Mouse (Mus musculus): ENCODE measurements around the gene Pappa2. TPM values are rescaled to one million over a fixed set of nuclear protein-coding genes. Genes with fewer than 3 reads are reported as not detected.

Gene Pappa2
- polyA plus RNA-seq, 1 experiment from 2014 or later: 1.1 TPM

DNA sequence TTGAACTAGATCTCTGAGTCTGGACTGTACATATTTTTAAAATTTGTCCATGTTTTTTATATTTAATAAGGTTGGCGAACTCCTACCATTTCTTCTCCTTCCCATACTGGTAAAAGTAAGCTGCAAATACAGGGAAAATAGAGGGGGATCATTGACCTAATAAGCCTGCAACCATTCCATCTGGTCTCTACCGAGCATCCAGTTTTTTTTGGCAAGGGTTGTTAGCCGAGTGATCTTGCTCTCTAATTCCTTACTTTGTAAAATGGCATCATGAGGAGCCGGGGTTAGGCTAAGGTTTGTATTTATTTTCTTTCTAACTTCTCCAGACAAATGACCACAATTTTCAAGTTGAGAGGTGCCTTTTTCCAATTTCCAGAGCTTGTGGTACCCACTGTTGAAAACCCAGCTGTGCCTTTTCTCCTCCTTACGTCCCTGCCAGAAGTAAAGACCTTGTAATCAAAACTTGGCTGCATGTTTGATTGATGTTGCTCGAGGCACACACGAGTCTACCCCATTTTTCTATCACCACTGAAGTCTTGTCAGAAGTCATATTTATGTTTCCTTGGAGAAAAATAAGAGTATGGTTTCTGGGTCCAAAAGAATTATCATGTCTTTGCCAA is 210.1 kb downstream of the Pappa2 start:
- no peaks in the 10 kb centered on the region for H3K27me3 ChIP-seq (ENCODE audit: control insufficient read depth, insufficient read depth, low read length)

DNA sequence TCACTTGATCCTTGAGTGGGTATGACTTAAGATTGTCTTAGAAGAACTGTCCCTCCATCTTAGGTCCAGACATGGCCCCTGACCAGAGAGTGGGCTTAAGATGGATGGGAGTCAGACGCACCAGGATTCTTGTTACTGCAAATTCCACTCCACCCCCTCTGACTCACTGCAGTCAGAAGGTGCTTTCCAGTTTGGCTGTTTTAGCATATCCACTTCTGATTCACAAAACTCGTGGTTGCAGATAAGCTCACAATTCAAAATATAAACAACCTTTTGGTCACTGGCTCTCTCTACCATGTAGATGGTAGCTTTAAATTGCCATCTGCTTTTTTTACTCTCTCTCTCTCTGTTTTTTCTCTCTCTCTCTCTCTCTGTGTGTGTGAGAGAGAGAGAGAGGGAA is 214.4 kb downstream of the Pappa2 start:
- 76% methylated on average over 2 of the region's 2 CpGs for WGBS
- DNase-seq (no peak), ATAC-seq (ENCODE audit: low FRiP score, low TSS enrichment) (no peak)
- H3K27me3 ChIP-seq (ENCODE audit: control insufficient read depth, insufficient read depth, low read length): no peaks in the 10 kb centered on the region
- H3K4me3 ChIP-seq (replicated peaks; ENCODE audit: low read depth, low read length): no peak overlapping the region
- no peak overlapping the region for H3K9ac ChIP-seq (replicated peaks; ENCODE audit: low read length)
- no peaks in the 10 kb centered on the region for H3K9me3 ChIP-seq (ENCODE audit: control insufficient read depth, low read length)
- H3K36me3 ChIP-seq (ENCODE audit: control insufficient read depth, insufficient read depth, low read length): no peaks in the 10 kb centered on the region
- H3K27ac ChIP-seq (replicated peaks; ENCODE audit: low read depth, low read length): no peak overlapping the region
- H3K4me2 ChIP-seq (ENCODE audit: low read length): no peak overlapping the region
- no peaks in the 10 kb centered on the region for H3K4me1 ChIP-seq (ENCODE audit: control insufficient read depth, insufficient read depth, low read length)

More for the DNA sequence above, 210.1 kb downstream of the Pappa2 start:
- H3K4me2 ChIP-seq (ENCODE audit: low read length): no peak overlapping the region
- no peak overlapping the region for H3K9ac ChIP-seq (replicated peaks; ENCODE audit: low read length)
- 89% methylated on average over 7 of the region's 7 CpGs for WGBS
- no peak overlapping the region for H3K4me3 ChIP-seq (replicated peaks; ENCODE audit: low read depth, low read length)
- H3K4me1 ChIP-seq (ENCODE audit: control insufficient read depth, insufficient read depth, low read length): no peaks in the 10 kb centered on the region
- DNase-seq (no peak), ATAC-seq (ENCODE audit: low FRiP score, low TSS enrichment) (no peak)
- H3K36me3 ChIP-seq (ENCODE audit: control insufficient read depth, insufficient read depth, low read length): no peaks in the 10 kb centered on the region
- H3K9me3 ChIP-seq (ENCODE audit: control insufficient read depth, low read length): no peaks in the 10 kb centered on the region
- H3K27ac ChIP-seq (replicated peaks; ENCODE audit: low read depth, low read length): no peak overlapping the region

DNA sequence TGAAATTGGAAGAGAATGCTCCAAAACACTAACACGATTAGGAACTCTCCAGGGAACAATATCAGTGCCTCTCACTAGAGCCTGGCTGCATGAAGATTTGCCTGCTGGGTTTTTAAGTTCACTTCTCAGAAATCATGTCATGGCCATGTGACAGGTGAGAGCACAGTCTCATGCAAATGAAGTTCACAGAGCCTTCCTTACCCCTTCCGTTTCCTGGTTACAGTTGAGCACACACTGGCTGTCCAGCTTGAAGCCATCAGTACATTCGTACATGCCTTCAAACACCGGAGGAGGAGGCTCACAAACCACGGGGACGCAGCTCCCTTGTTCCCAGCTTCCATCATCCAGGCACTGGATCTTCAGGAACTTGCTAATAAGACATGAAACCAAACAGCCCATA is 215.6 kb downstream of the Pappa2 start:
- no peaks in the 10 kb centered on the region for H3K4me1 ChIP-seq (ENCODE audit: control insufficient read depth, insufficient read depth, low read length)
- DNase-seq (no peak), ATAC-seq (ENCODE audit: low FRiP score, low TSS enrichment) (no peak)
- WGBS: 64% methylated on average over 6 of the region's 6 CpGs
- no peak overlapping the region for H3K4me2 ChIP-seq (ENCODE audit: low read length)
- H3K27me3 ChIP-seq (ENCODE audit: control insufficient read depth, insufficient read depth, low read length): no peaks in the 10 kb centered on the region
- no peak overlapping the region for H3K9ac ChIP-seq (replicated peaks; ENCODE audit: low read length)
- no peaks in the 10 kb centered on the region for H3K36me3 ChIP-seq (ENCODE audit: control insufficient read depth, insufficient read depth, low read length)
- H3K9me3 ChIP-seq (ENCODE audit: control insufficient read depth, low read length): no peaks in the 10 kb centered on the region
- no peak overlapping the region for H3K27ac ChIP-seq (replicated peaks; ENCODE audit: low read depth, low read length)
- H3K4me3 ChIP-seq (replicated peaks; ENCODE audit: low read depth, low read length): no peak overlapping the region

DNA sequence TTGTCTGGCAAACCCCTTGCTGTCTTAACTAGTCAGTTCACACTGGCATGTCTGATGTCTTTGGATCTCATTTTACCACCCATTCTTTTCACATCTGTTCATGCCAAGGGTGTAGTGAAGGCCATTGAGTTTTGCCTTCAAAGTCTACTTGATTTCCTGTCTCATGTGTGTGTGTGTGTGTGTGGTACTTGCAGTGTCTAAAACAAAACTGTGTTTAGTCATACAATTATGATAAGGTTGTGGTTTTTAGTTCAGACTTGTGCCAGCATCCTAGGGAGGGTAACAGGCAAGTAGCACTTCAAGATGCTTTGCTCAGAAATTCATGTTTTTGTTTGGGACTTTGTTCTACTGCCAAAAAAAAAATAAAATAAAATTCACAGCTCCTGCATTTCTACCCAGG is 216.1 kb downstream of the Pappa2 start:
- ATAC-seq (ENCODE audit: low FRiP score, low TSS enrichment) (no peak), DNase-seq (no peak)
- no peak overlapping the region for H3K9ac ChIP-seq (replicated peaks; ENCODE audit: low read length)
- no peak overlapping the region for H3K27ac ChIP-seq (replicated peaks; ENCODE audit: low read depth, low read length)
- no peaks in the 10 kb centered on the region for H3K9me3 ChIP-seq (ENCODE audit: control insufficient read depth, low read length)
- no peaks in the 10 kb centered on the region for H3K36me3 ChIP-seq (ENCODE audit: control insufficient read depth, insufficient read depth, low read length)
- H3K4me2 ChIP-seq (ENCODE audit: low read length): no peak overlapping the region
- no peaks in the 10 kb centered on the region for H3K4me1 ChIP-seq (ENCODE audit: control insufficient read depth, insufficient read depth, low read length)
- no peak overlapping the region for H3K4me3 ChIP-seq (replicated peaks; ENCODE audit: low read depth, low read length)
- H3K27me3 ChIP-seq (ENCODE audit: control insufficient read depth, insufficient read depth, low read length): no peaks in the 10 kb centered on the region

DNA sequence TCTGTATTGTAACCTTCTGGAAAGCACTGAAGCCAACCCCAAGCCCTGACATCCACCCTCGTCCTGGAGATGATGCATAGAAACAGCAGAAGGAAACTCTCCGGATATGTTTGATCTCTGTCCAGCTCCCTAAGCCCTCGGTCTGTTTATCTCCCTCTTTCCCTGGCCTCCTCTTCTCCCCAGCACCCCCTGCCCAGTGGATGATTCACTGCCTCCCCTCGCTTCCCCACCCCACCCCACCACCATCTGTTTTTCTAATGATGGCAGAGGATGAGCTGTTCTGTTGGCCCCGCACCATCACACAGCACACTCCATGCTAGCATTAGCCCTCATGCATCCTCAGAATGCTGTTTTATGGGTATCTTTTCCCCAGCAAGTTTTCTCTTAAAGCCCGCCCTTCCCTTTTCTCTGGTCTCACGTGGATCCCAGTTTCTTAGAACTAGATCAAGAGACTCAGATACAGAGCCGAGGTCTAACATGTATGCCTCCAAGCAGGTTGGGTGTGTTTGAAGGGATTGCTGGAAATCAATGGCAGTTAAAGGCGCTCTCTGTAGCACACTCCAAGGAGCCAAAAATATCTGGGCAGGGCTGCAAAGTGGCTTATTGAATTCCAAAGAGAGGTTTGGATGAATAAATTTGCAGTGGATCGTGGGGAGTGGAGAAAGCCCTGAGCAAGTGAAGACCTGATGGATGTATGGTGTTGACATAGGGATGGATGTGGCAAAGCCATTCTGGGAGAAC is 231.8 kb downstream of the Pappa2 start:
- H3K9ac ChIP-seq (replicated peaks; ENCODE audit: low read length): no peak overlapping the region
- no peak overlapping the region for H3K27ac ChIP-seq (replicated peaks; ENCODE audit: low read depth, low read length)
- H3K4me2 ChIP-seq (ENCODE audit: low read length): no peak overlapping the region
- ATAC-seq (ENCODE audit: low FRiP score, low TSS enrichment): no peak
- WGBS: 84% methylated on average over 10 of the region's 10 CpGs
- H3K4me3 ChIP-seq (replicated peaks; ENCODE audit: low read depth, low read length): no peak overlapping the region
- no peaks in the 10 kb centered on the region for H3K4me1 ChIP-seq (ENCODE audit: control insufficient read depth, insufficient read depth, low read length)
- H3K9me3 ChIP-seq (ENCODE audit: control insufficient read depth, low read length): no peaks in the 10 kb centered on the region
- H3K36me3 ChIP-seq (ENCODE audit: control insufficient read depth, insufficient read depth, low read length): no peaks in the 10 kb centered on the region
- no peak for DNase-seq
- no peaks in the 10 kb centered on the region for H3K27me3 ChIP-seq (ENCODE audit: control insufficient read depth, insufficient read depth, low read length)

DNA sequence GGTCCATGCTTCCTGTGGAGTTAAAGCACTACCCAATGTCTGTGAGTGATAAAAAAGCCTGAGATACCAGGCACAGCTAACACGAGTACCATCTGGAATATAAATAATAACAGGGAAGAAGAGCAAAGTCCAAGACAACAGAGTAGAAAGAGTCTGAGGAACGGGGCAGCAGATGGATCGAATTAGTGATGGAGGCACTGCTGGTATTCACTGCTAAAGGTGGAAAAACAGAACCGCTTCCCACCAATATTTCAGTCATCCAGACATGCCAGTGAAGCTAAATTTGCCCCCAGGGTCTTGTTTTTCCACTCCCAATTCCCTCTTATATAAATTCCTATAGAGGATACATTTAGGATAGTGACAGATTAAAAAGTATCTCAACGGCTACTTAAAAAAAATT is 238.8 kb downstream of the Pappa2 start:
- DNase-seq (no peak), ATAC-seq (ENCODE audit: low FRiP score, low TSS enrichment) (no peak)
- Histone ChIP-seq H3K27me3 (ENCODE audit: control insufficient read depth, insufficient read depth, low read length) (no peaks in the 10 kb centered on the region), H3K4me2 (ENCODE audit: low read length) (no peak overlapping the region), H3K9ac (replicated peaks; ENCODE audit: low read length) (no peak overlapping the region), H3K9me3 (ENCODE audit: control insufficient read depth, low read length) (no peaks in the 10 kb centered on the region), H3K27ac (replicated peaks; ENCODE audit: low read depth, low read length) (no peak overlapping the region), H3K4me1 (ENCODE audit: control insufficient read depth, insufficient read depth, low read length) (peaks cover 7% of the 10 kb centered on the region; the same call in 1 of the 2 replicates), H3K4me3 (replicated peaks; ENCODE audit: low read depth, low read length) (no peak overlapping the region), H3K36me3 (ENCODE audit: control insufficient read depth, insufficient read depth, low read length) (no peaks in the 10 kb centered on the region)
- WGBS: 86% methylated on average over 5 of the region's 5 CpGs

DNA sequence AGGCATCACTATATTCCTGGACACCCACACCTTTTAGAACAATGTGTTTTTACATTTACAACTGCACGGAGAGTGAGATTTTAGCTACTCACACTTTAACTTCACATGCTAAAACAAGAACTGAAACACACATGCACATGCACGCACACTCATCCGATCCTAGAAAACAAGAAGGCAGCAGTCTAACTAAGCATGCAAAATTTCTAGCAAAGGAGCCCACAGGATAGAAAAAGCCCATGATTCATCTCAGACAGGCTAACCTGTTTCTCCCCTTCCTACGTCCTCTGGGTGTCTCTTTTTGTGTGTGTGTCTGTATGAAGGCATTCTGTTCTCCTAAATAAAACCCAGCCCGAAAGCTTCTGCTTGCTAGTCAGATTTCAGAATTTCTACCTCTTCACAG is 239.3 kb downstream of the Pappa2 start:
- Histone ChIP-seq H3K4me3 (replicated peaks; ENCODE audit: low read depth, low read length) (no peak overlapping the region), H3K4me1 (ENCODE audit: control insufficient read depth, insufficient read depth, low read length) (peaks cover 7% of the 10 kb centered on the region; the same call in 1 of the 2 replicates), H3K9ac (replicated peaks; ENCODE audit: low read length) (no peak overlapping the region), H3K4me2 (ENCODE audit: low read length) (no peak overlapping the region), H3K9me3 (ENCODE audit: control insufficient read depth, low read length) (no peaks in the 10 kb centered on the region), H3K27me3 (ENCODE audit: control insufficient read depth, insufficient read depth, low read length) (no peaks in the 10 kb centered on the region), H3K36me3 (ENCODE audit: control insufficient read depth, insufficient read depth, low read length) (no peaks in the 10 kb centered on the region), H3K27ac (replicated peaks; ENCODE audit: low read depth, low read length) (no peak overlapping the region)
- DNase-seq: no peak
- ATAC-seq (ENCODE audit: low FRiP score, low TSS enrichment): no peak
- WGBS: 92% methylated on average over 5 of the region's 5 CpGs

DNA sequence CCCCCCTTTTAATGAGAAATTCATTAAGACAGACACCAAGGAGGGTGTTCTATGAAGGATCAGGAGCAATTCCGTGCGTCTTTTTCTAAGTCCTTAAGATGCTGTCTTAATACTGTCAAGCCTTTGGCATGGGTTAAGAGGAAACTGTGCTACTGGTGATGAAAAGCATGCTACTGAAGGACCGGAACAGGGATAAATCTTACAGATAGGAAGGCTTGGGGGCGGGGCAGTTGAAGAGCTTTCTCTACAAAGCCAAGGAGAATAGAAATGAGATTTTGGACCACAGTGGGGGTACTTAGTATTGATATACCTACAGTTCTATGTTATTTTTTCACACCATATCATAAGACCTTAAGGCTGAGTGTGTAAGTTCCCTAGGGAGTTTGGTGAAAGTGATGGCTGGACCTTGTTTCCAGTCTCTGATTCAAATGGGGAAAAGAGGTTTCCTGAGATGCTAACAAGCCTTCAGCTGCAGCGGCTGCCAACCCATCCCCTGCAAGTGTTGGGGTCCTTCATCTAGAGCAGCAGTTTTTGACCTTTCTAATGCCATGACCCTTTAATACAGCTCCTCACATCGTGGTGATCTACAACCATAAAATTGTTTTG is 240.0 kb downstream of the Pappa2 start:
- H3K4me3 ChIP-seq (replicated peaks; ENCODE audit: low read depth, low read length): no peak overlapping the region
- H3K9ac ChIP-seq (replicated peaks; ENCODE audit: low read length): no peak overlapping the region
- peaks cover 7% of the 10 kb centered on the region; the same call in 1 of the 2 replicates for H3K4me1 ChIP-seq (ENCODE audit: control insufficient read depth, insufficient read depth, low read length)
- DNase-seq: no peak
- H3K9me3 ChIP-seq (ENCODE audit: control insufficient read depth, low read length): no peaks in the 10 kb centered on the region
- H3K27ac ChIP-seq (replicated peaks; ENCODE audit: low read depth, low read length): no peak overlapping the region
- WGBS: 71% methylated on average over 6 of the region's 6 CpGs
- no peaks in the 10 kb centered on the region for H3K27me3 ChIP-seq (ENCODE audit: control insufficient read depth, insufficient read depth, low read length)
- ATAC-seq (ENCODE audit: low FRiP score, low TSS enrichment): no peak
- no peaks in the 10 kb centered on the region for H3K36me3 ChIP-seq (ENCODE audit: control insufficient read depth, insufficient read depth, low read length)
- H3K4me2 ChIP-seq (ENCODE audit: low read length): no peak overlapping the region

Data from midbrain, embryonic 14.5 days (tissue).